Mouse (Mus musculus) brain, embryonic 14.5 days (tissue): Measurements from ENCODE around the gene Hk2. TPM values are rescaled to one million over a fixed set of nuclear protein-coding genes. Genes with fewer than 3 reads are reported as not detected.

ENCODE experiments used
- DNase-seq: peaks from one replicate; pipeline ENCODE4 v3.0.0-alpha.2; 2011; ENCODE audit warnings: low read depth
- CTCF ChIP-seq: fragments of 200-500 bp; IDR thresholded peaks from 2 replicates; pipeline ENCODE4 v1.5.1; 2012; ENCODE audit warnings: inconsistent platforms, mild to moderate bottlenecking, moderate library complexity, borderline replicate concordance; ENCODE audit not compliant: insufficient read depth, insufficient read length; ENCODE audit errors: extremely low read depth
- POLR2A ChIP-seq: fragments of 200-500 bp; IDR thresholded peaks from 2 replicates; pipeline ENCODE4 v1.6.1; 2012; ENCODE audit warnings: mild to moderate bottlenecking, inconsistent platforms, borderline replicate concordance; ENCODE audit not compliant: poor library complexity, insufficient read depth, insufficient read length, severe bottlenecking; ENCODE audit errors: extremely low read depth
- polyA plus RNA-seq: library from polyadenylated mRNA; depleted of rRNA; stranded (reverse); fragments of >200 nt; gene quantifications from 2 replicates; pipeline ENCODE4 v1.2.3, GENCODE M21; 2012

The Hk2 gene
- polyA plus RNA-seq, 1 experiment = 4.7 TPM

- TF ChIP-seq POLR2A (no peak), CTCF (no peak)
- no peak for DNase-seq
Measured at GRCm38 (mm10) chr6:82790864-82791263, 16.6 kb upstream of the Hk2 start.

- no peak for TF ChIP-seq CTCF
- TF ChIP-seq POLR2A = no peak
- DNase-seq = no peak
Measured at GRCm38 (mm10) chr6:82783906-82784305, 9.7 kb upstream of the Hk2 start.

DNA sequence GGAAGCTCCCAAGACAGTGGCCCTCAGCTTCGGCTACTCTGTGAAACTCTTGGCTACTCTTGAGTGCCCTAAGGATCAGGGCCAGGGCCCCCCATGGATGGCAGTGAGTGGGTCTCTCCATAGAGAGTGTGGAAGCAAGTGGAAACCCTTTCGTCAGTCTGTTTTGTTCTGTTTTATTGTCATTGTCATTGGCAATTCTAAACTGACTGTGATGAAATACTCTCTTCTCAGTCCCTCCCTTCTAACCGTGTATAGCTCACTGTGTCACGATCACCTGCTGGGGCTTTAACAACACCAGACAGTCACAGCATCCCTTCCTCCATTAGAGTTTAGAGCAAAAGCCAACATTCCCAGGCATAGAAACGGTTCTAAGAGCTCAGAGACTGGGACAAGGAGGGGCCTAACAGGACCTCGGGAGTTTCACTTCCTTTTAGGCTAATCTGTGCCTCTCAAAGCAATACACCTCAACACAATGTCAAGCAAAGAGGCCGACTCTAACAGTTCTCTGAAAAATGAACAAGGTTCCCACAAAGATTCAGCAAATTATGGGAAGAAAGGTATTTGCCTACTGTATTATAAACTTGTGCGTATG, 6.6 kb upstream of the Hk2 start:
- DNase-seq = no peak
- TF ChIP-seq CTCF = no peak
- TF ChIP-seq POLR2A = no peak

DNA sequence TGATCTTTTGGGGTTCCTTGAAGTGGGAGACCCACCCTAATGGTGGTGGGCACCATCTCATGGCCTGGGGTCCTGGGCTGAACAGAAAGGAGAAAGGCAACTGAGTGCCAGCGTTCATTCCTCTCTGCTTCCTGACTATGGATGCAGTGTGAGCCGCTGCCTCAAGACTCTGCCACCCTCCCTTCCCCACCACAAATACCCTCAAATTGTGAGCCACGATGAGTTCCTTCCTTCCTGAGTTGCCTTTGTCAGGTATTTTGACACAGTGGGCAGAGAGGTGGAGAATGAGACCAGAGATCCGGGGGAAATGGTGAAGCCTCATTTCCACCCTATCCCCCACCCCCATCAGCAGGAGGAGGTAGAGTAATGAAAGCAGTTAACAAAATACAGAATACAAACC, 6.1 kb upstream of the Hk2 start:
- no peak for TF ChIP-seq CTCF
- TF ChIP-seq POLR2A = no peak
- no peak for DNase-seq

DNA sequence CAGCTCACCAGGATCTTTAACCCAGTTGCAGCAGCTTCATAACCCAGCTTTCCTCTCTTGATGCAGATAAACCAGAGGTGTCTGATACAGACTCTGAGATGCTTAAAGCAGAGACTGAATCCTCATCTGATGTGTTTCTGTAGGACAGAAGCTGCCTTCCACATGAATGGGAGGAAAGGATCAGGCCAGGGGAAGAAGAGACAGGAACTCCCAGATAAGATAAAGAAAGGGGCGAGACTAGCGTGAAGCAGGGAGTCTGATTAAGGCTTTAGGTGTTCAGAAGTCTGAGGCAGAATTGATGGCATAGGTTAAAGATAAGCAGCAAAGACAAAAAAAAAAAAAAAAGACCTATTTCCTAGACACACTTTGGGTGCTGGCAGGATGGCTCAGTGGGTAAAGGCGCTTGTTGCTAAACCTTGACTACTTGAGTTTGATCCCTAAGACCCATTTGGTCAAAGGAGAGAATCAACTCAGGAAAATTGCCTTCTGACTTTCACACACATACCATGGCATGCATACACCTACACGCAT, 2.9 kb upstream of the Hk2 start:
- DNase-seq = no peak
- TF ChIP-seq POLR2A (no peak), CTCF (no peak)

DNA sequence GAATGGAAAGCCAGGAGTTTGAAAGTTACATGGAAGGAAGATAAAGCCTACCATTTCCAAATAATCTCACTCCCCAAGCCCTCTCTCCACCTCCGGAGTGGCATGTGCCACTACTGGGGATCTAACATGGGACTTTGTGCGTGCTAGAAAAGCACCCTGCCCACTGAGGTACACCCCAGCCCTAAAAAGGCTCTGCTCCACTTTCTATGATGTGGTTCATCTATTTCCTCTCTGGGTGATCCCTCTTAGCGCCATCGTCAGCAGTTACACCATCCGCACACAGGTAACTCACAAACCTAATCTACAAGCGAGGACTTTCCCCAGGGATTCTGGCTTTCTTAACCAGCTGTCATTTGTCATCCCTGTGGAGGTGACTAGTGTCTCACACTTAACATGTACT, 1.1 kb upstream of the Hk2 start:
- DNase-seq = no peak

GRCm38 (mm10) chr6:82773261-82774131, 758 bp downstream of the Hk2 start:
- TF ChIP-seq CTCF = no peak
- no peak for TF ChIP-seq POLR2A
- DNase-seq = peak; percentile 74

More for the DNA sequence above, 1.1 kb upstream of the Hk2 start:
- TF ChIP-seq POLR2A = no peak
- TF ChIP-seq CTCF = no peak

DNA sequence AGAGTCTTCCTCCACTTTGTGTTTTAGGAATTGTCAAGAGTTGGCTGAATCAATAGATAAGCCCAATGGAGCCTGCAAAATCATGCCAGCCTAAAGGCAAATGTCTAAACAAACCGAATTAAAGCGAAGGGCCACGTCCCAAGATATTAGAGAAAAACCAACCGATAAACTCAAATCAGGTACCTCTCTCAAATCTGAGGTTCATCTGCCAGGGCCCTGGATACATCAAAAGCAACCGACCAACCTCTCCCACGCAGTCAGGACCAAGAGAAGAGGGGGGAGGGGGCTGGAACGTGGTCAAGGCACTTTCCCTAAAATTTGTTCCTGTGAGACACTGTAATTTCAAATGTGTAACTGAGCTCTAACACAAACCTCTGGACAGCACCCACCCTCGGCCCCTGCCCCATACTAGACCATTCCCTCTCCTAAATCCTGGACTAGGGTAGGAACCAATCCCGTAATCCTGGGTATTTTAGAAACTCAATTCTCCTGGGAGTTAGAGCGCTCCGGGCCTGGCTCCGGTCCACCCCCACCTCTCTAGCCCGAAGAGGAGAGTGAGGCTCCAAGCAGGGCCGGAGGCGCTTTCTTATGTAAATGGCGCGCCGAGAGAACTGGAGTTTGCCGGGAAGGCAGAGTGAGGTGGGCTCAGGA, 1.7 kb downstream of the Hk2 start:
- DNase-seq = peak; percentile 75
- no peak for TF ChIP-seq CTCF
- TF ChIP-seq POLR2A = no peak

GRCm38 (mm10) chr6:82771981-82772409, 2.3 kb downstream of the Hk2 start:
- peak; percentile 71 for DNase-seq
- TF ChIP-seq CTCF = peak; percentile 28; the same call in 1 of the 2 replicates
- no peak for TF ChIP-seq POLR2A

DNA sequence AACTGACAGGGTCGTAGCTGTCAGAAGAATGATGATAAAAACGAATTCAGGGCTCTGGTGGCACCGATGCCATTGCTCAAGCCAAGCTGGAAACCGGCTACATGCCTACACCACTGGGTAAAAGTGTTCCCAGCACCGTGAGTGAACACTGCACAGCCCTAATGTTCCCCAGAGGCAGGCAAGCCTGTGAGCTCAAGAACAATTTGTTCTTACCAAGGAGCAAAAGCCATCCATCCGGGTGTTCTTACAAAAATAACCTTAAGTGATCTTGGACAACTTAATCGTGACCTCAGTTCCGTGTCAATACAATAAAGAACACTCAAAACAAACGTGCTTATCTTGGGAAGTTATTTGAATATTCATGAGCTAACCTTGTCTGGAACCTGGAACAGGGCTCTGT, 3.2 kb downstream of the Hk2 start:
- TF ChIP-seq CTCF = no peak
- no peak for TF ChIP-seq POLR2A
- DNase-seq = no peak

DNA sequence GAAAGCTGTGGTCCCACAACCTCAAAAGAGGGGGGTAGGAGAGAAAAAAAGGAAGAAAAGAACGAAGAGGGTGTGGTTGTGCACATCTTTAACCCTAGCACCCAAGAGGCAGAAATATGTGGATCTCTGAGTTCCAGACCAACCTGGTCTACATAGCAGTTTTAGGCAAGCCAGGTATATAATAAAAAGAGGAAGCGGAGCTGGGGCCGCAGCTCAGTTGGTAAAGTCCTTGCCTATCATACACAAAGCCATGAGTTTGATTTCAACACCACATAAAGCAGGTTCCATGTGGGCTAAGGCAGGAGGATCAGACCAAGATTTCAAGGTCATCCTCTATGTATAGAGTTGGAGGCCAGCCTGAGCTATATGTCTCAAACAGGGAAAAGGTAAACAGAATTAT, 4.0 kb downstream of the Hk2 start:
- no peak for DNase-seq
- TF ChIP-seq CTCF (no peak), POLR2A (no peak)
